Mouse (Mus musculus): Measurements from ENCODE around the gene Zcchc4. TPM values are rescaled to one million over a fixed set of nuclear protein-coding genes. Genes with fewer than 3 reads are reported as not detected.

The Zcchc4 gene
- total and polyA plus RNA-seq, 3 experiments = 0.67 to 1.0 TPM; not detected in 1

DNA sequence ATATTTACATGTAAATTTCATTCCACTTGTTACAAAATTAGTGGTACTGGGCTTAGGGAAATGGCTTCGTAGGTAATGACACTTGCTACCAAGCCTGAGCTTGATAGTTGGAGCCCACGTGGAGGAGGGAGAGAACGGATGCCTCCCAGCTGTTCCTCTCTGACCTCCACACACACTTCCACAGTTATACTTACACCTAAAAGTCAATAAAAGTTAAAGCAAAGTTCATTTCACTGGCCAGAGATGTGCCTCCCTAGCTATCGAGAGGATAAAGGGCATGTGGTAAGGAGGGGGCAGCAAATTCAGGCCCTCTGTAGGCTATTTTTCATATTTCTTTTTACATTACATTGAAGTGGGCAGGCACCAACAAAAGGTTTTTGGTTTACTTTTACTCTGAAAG is 52.7 kb downstream of the Zcchc4 start:
- Histone ChIP-seq H3K79me2 (ENCODE audit: control insufficient read depth, insufficient read depth, low read length, poor library complexity) (no peaks in the 10 kb centered on the region), H3K4me3 (ENCODE audit: control insufficient read depth in 1 of 2, insufficient read depth in 1 of 2, low read depth in 2 of 2, low read length in 2 of 2) (no peak overlapping the region), H3K9ac (ENCODE audit: control insufficient read depth, low read depth, low read length, poor library complexity, severe bottlenecking) (no peak overlapping the region), H3K36me3 (ENCODE audit: control insufficient read depth in 1 of 2, insufficient read depth in 2 of 2, low read length in 2 of 2) (no peaks in the 10 kb centered on the region), H3K27ac (ENCODE audit: control insufficient read depth, low read depth, low read length) (no peak overlapping the region), H3K9me3 (replicated peaks; ENCODE audit: insufficient read depth, low read length) (no peaks in the 10 kb centered on the region), H3K4me1 (ENCODE audit: control insufficient read depth in 1 of 2, insufficient read depth in 2 of 2, low read length in 2 of 2) (0 out of 4 replicates have a peak, but pooled peaks cover 0 to 3% of the 10 kb centered on the region in 2 experiments), H3K27me3 (ENCODE audit: control insufficient read depth in 1 of 2, insufficient read depth in 2 of 2, low read length in 2 of 2) (no peaks in the 10 kb centered on the region)
- no peak for DNase-seq (ENCODE audit: low read depth, low spot score)
- no peak for TF ChIP-seq POLR2AphosphoS2 (IDR thresholded peaks at IDR 0.05; ENCODE audit: low read length)
- no peak for TF ChIP-seq MYB (IDR thresholded peaks at IDR 0.05; ENCODE audit: low read depth, low read length)
- TF ChIP-seq ZKSCAN1 (IDR thresholded peaks at IDR 0.05; ENCODE audit: low read depth, low read length) = no peak
- no peak for TF ChIP-seq SMC3 (IDR thresholded peaks at IDR 0.05; ENCODE audit: low read depth, low read length)
- no peak for TF ChIP-seq KAT2A (conservative IDR thresholded peaks at IDR 0.05; ENCODE audit: low read depth, low read length)

DNA sequence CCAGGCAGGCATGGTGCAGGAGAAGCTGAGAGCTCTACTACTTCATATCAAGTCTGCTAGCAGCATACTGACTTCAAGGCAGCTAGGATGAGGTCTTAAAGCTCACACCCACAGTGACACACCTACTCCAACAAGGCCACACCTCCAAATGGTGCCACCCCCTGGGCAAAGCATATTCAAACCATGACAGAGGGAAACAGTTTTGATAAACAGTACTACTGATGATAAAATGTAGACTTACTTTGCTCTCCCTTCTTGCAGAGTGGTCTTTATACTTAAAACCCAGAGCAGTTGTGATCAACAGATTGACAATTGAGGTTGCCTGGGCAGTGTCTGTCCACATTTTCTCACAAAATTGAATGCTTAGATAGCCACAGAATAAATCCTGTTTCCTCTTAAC is 57.8 kb downstream of the Zcchc4 start:
- peak overlapping the region; percentile 63 for H3K27ac ChIP-seq (ENCODE audit: control insufficient read depth, low read depth, low read length)
- peaks cover 2 to 10% of the 10 kb centered on the region in 2 experiments for H3K4me1 ChIP-seq (ENCODE audit: control insufficient read depth in 1 of 2, insufficient read depth in 2 of 2, low read length in 2 of 2)
- no peaks in the 10 kb centered on the region for H3K27me3 ChIP-seq (ENCODE audit: control insufficient read depth in 1 of 2, insufficient read depth in 2 of 2, low read length in 2 of 2)
- TF ChIP-seq POLR2AphosphoS5 (IDR thresholded peaks at IDR 0.05; ENCODE audit: borderline replicate concordance, low read depth, low read length) = 0 out of 2 replicates have a peak, but pooled peaks have one; percentile 49
- no peak for TF ChIP-seq CHD1 (IDR thresholded peaks at IDR 0.05; ENCODE audit: low read depth, low read length)
- TF ChIP-seq TCF12 (IDR thresholded peaks at IDR 0.05; ENCODE audit: low read depth, low read length) = no peak
- TF ChIP-seq MXI1 (IDR thresholded peaks at IDR 0.05; ENCODE audit: low read depth, low read length) = 0 out of 2 replicates have a peak, but pooled peaks have one; percentile 24
- TF ChIP-seq SIN3A (IDR thresholded peaks at IDR 0.05; ENCODE audit: low read length) = no peak
- TF ChIP-seq ETS1 (IDR thresholded peaks at IDR 0.05; ENCODE audit: low read depth, low read length) = no peak
- peak in 1 of 2 experiments; percentile 21; a peak in 1 of 4 replicates for TF ChIP-seq EP300 (IDR thresholded peaks at IDR 0.05; ENCODE audit: low read depth in 1 of 2, low read length in 2 of 2)
- TF ChIP-seq BHLHE40 (IDR thresholded peaks at IDR 0.05; ENCODE audit: borderline replicate concordance, low read depth, low read length) = no peak
- 0 out of 2 replicates have a peak, but pooled peaks have one; percentile 56 for TF ChIP-seq TBP (IDR thresholded peaks at IDR 0.05; ENCODE audit: low read depth, low read length)
- TF ChIP-seq POLR2A (IDR thresholded peaks at IDR 0.05; ENCODE audit: control insufficient read depth in 1 of 2, insufficient read depth in 1 of 2, low read depth in 1 of 2, low read length in 2 of 2, poor library complexity in 1 of 2) = peak in 1 of 2 experiments; percentile 31; a peak in 1 of 4 replicates
- TF ChIP-seq GATA1 (IDR thresholded peaks at IDR 0.05; ENCODE audit: low read depth, low read length) = no peak
- no peak for TF ChIP-seq JUND (IDR thresholded peaks at IDR 0.05; ENCODE audit: low read depth, low read length)
- peak; percentile 79 for DNase-seq (ENCODE audit: low read depth, low spot score)
- peak overlapping the region; percentile 14 to 61; a peak in 3 of 4 replicates for H3K4me3 ChIP-seq (ENCODE audit: control insufficient read depth in 1 of 2, insufficient read depth in 1 of 2, low read depth in 2 of 2, low read length in 2 of 2)
- peak overlapping the region; percentile 62; the same call in 1 of the 2 replicates for H3K9ac ChIP-seq (ENCODE audit: control insufficient read depth, low read depth, low read length, poor library complexity, severe bottlenecking)
- peaks cover 0 to 14% of the 10 kb centered on the region in 2 experiments for H3K36me3 ChIP-seq (ENCODE audit: control insufficient read depth in 1 of 2, insufficient read depth in 2 of 2, low read length in 2 of 2)
- H3K9me3 ChIP-seq (replicated peaks; ENCODE audit: insufficient read depth, low read length) = no peaks in the 10 kb centered on the region
- H3K79me2 ChIP-seq (ENCODE audit: control insufficient read depth, insufficient read depth, low read length, poor library complexity) = peaks cover 9% of the 10 kb centered on the region

Measured in MEL (cell line).